Mouse (Mus musculus) mature B cell (primary cell): ENCODE results near the gene Csf1.

ENCODE experiments used
- in situ Hi-C: fragments of 300-500 bp; cut with MboI; formaldehyde crosslinking; loops from 2 replicates; pipeline ENCODE4 v1.14.3; 2019

Csf1 gene

DNA sequence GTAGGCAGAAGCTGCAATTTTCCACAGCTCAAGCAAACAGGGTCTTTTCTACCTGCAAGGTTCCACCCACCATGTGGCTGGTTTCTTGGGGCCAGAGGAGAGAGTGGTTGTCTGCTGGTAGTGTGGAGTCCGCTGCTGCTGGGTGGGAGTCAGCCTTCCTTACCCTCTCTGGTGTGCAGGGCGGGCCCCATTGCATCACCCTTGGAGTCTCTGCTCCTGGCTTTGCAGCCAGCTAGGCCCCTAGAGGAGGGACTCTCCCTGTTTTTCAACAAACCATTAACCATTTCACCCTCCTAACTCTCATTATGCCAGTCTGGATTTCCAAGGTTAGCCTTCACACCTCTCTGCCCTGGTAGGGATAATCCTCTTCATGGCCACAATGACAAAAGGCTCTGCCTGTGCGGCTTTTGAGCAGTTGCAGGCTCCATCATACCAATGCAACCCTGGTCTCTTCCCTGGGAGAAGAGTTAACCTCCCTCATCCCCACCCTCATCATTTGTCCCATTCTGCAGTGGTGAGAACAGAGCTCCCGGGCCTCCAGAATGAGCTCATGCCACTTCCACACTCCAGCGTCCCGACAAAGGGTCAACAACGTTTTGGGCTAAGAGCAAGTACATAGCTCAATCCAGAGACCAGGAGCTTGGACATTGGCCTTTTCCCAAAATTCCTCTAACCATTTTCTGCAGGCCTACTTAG lies 56.4 kb downstream of the Csf1 start:
- in situ Hi-C loops, result no loop called here

DNA sequence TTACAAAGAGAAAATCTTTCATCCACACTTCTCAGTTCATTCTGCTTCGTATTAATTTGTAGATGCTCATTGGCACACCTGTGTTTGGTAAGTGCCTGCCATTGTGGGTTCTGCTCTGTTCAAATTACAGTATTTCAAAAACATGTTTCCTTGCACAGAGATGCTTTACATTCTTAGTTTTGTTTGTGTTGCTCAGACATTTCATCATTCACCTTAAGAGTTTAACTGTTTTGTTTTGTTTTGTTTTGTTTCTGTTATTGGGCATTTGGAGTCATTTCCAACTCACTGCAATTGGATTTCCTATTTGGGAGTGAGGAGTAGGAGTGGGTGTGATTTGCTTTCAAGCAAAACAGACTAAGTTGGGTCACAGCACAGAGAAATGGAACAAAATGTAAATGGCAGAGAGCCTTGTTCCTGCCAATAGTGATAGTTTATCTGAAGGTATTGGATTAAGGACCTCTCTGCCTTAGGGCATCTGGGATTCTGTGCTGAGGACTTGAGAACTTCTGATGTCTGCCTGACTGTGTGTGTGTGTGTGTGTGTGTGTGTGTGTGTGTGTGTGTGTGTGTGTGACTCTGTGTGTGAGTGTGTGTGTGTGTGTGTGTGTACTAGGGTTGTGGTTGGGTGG lies 58.4 kb downstream of the Csf1 start:
- in situ Hi-C loops, result no loop called here

- in situ Hi-C loops, result no loop called here
These were observed 59.6 kb downstream of the Csf1 start for GRCm38 (mm10) chr3:107700625-107701024.

DNA sequence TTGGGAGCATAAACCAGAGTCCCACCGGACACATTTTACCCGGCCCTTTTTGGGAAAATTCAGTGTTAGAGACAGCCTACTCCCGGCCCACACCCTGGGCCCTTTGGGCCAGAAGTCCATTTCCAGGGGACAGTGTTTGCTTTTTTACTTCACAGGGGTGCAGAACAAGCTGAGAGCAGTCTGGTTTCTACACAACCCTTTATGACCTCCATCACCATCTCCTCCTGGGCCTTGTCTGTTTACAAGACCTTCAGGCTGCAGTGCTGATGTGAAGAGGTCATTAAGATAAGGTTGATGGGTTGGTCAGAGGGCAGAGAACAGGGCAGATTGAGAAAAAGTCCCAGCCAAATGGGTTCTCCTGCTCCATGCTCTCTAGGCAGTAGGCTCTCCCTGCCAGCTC lies 63.4 kb downstream of the Csf1 start:
- in situ Hi-C loops, result loop anchor here (5.0 kb wide), 1 partner anchor 165 kb away; no protein-coding TSS in a partner anchor

DNA sequence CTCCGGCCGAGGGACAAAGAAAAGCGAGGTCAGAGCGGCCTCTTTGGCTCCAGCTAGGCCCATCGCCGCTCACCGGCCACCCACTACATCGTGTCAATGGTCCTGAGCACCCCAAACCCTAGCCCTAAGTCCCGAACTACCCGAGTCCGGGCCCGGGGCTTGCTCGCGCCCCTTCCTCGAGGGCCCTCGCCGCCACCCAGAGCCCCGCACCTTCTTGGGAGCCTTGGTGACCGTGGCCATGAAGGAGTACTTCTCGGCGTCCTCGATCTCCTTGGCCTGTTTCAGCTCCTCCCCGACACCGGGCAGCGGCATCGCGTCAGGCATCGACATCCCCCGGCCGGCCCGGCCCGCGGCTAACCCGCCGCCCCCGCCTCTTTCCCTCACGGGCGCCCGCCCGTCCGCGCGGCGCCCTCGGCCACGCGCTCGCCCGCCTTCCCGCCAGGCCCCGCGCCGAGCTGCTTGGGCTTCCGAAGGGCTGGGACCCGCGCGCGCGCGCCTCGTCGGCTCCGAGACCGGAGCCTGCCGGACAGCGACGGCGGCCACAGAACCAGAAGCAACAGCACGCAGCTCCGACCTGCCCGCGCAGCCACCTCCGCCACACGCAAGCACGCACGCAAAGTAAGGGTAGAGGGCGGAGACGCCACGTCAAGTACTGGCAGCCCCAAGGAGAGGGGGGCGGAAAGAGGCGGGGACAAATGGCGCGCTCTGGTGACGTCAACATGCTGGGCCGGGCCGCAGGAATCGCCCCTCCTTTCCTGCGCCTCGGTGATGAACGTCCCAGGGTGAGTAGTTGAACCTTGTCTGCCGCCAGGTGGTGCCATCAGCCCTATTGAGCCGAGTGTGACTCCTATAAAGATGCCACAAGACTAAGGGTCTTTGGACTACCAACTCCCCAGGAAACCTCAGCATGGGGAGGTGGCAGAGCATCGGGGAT lies 64.1 kb downstream of the Csf1 start, which contains the start of gene Ahcyl1:
Gene Ahcyl1, minus strand, starts transcription at position 613 of the 934 bp plus-strand sequence.
- in situ Hi-C loops, result loop anchor here (5.0 kb wide), 1 partner anchor 166 kb away; no protein-coding TSS in a partner anchor

GRCm38 (mm10) chr3:107695219-107695947 lies 64.9 kb downstream of the Csf1 start:
- in situ Hi-C loops, result loop anchor here (5.0 kb wide), 1 partner anchor 167 kb away; no protein-coding TSS in a partner anchor

- in situ Hi-C loops, result no loop called here
These were observed 65.9 kb downstream of the Csf1 start for GRCm38 (mm10) chr3:107694256-107694900.
